Mouse (Mus musculus): ENCODE measurements around the gene Lbhd2. TPM values are rescaled to one million over a fixed set of nuclear protein-coding genes. Genes with fewer than 3 reads are reported as not detected.

The Lbhd2 gene
- total and polyA plus RNA-seq, 3 experiments, result not detected

- DNase-seq (ENCODE audit: low read depth, low spot score), result no peak
- no peaks in the 10 kb centered on the region for H3K9me3 ChIP-seq (replicated peaks; ENCODE audit: insufficient read depth, low read length)
- no peaks in the 10 kb centered on the region for H3K36me3 ChIP-seq (ENCODE audit: control insufficient read depth in 1 of 2, insufficient read depth in 2 of 2, low read length in 2 of 2)
- no peak overlapping the region for H3K27ac ChIP-seq (ENCODE audit: control insufficient read depth, low read depth, low read length)
- H3K9ac ChIP-seq (ENCODE audit: control insufficient read depth, low read depth, low read length, poor library complexity, severe bottlenecking), result no peak overlapping the region
- peaks cover 0 to 8% of the 10 kb centered on the region in 2 experiments; a peak in 2 of 4 replicates for H3K27me3 ChIP-seq (ENCODE audit: control insufficient read depth in 1 of 2, insufficient read depth in 2 of 2, low read length in 2 of 2)
- H3K4me1 ChIP-seq (ENCODE audit: control insufficient read depth in 1 of 2, insufficient read depth in 2 of 2, low read length in 2 of 2), result no peaks in the 10 kb centered on the region
- H3K4me3 ChIP-seq (ENCODE audit: control insufficient read depth in 1 of 2, insufficient read depth in 1 of 2, low read depth in 2 of 2, low read length in 2 of 2), result no peak overlapping the region
- TF ChIP-seq GATA1 (IDR thresholded peaks at IDR 0.05; ENCODE audit: low read depth, low read length) (no peak), JUND (IDR thresholded peaks at IDR 0.05; ENCODE audit: low read depth, low read length) (no peak), USF2 (IDR thresholded peaks at IDR 0.05; ENCODE audit: borderline replicate concordance in 1 of 2, insufficient read depth in 1 of 2, low read depth in 1 of 2, low read length in 2 of 2) (no peak), ETS1 (IDR thresholded peaks at IDR 0.05; ENCODE audit: low read depth, low read length) (no peak), SMC3 (IDR thresholded peaks at IDR 0.05; ENCODE audit: low read depth, low read length) (no peak), TBP (IDR thresholded peaks at IDR 0.05; ENCODE audit: low read depth, low read length) (no peak), TAL1 (IDR thresholded peaks at IDR 0.05; ENCODE audit: low read length) (no peak)
- no peaks in the 10 kb centered on the region for H3K79me2 ChIP-seq (ENCODE audit: control insufficient read depth, insufficient read depth, low read length, poor library complexity)
Measured at GRCm38 (mm10) chr12:111386642-111387120, 19.9 kb upstream of the Lbhd2 start.

GRCm38 (mm10) chr12:111387146-111387545 is 19.5 kb upstream of the Lbhd2 start:
- peaks cover 0 to 7% of the 10 kb centered on the region in 2 experiments; a peak in 2 of 4 replicates for H3K27me3 ChIP-seq (ENCODE audit: control insufficient read depth in 1 of 2, insufficient read depth in 2 of 2, low read length in 2 of 2)
- H3K9me3 ChIP-seq (replicated peaks; ENCODE audit: insufficient read depth, low read length), result no peaks in the 10 kb centered on the region
- no peak overlapping the region for H3K9ac ChIP-seq (ENCODE audit: control insufficient read depth, low read depth, low read length, poor library complexity, severe bottlenecking)
- DNase-seq (ENCODE audit: low read depth, low spot score), result no peak
- TF ChIP-seq GATA1 (IDR thresholded peaks at IDR 0.05; ENCODE audit: low read depth, low read length), result no peak
- H3K4me1 ChIP-seq (ENCODE audit: control insufficient read depth in 1 of 2, insufficient read depth in 2 of 2, low read length in 2 of 2), result no peaks in the 10 kb centered on the region
- H3K27ac ChIP-seq (ENCODE audit: control insufficient read depth, low read depth, low read length), result no peak overlapping the region
- H3K79me2 ChIP-seq (ENCODE audit: control insufficient read depth, insufficient read depth, low read length, poor library complexity), result no peaks in the 10 kb centered on the region
- no peak overlapping the region for H3K4me3 ChIP-seq (ENCODE audit: control insufficient read depth in 1 of 2, insufficient read depth in 1 of 2, low read depth in 2 of 2, low read length in 2 of 2)
- H3K36me3 ChIP-seq (ENCODE audit: control insufficient read depth in 1 of 2, insufficient read depth in 2 of 2, low read length in 2 of 2), result no peaks in the 10 kb centered on the region

- Histone ChIP-seq H3K4me3 (ENCODE audit: control insufficient read depth in 1 of 2, insufficient read depth in 1 of 2, low read depth in 2 of 2, low read length in 2 of 2) (no peak overlapping the region), H3K79me2 (ENCODE audit: control insufficient read depth, insufficient read depth, low read length, poor library complexity) (no peaks in the 10 kb centered on the region), H3K27ac (ENCODE audit: control insufficient read depth, low read depth, low read length) (no peak overlapping the region), H3K27me3 (ENCODE audit: control insufficient read depth in 1 of 2, insufficient read depth in 2 of 2, low read length in 2 of 2) (peaks cover 25 to 26% of the 10 kb centered on the region in 2 experiments), H3K4me1 (ENCODE audit: control insufficient read depth in 1 of 2, insufficient read depth in 2 of 2, low read length in 2 of 2) (no peaks in the 10 kb centered on the region), H3K9me3 (replicated peaks; ENCODE audit: insufficient read depth, low read length) (no peaks in the 10 kb centered on the region), H3K36me3 (ENCODE audit: control insufficient read depth in 1 of 2, insufficient read depth in 2 of 2, low read length in 2 of 2) (no peaks in the 10 kb centered on the region), H3K9ac (ENCODE audit: control insufficient read depth, low read depth, low read length, poor library complexity, severe bottlenecking) (no peak overlapping the region)
- TF ChIP-seq MXI1 (IDR thresholded peaks at IDR 0.05; ENCODE audit: low read depth, low read length), result no peak
- no peak for TF ChIP-seq ZNF384 (IDR thresholded peaks at IDR 0.05; ENCODE audit: low read depth, low read length)
- TF ChIP-seq RCOR1 (IDR thresholded peaks at IDR 0.05; ENCODE audit: low read depth, low read length), result no peak
- TF ChIP-seq ZC3H11A (IDR thresholded peaks at IDR 0.05; ENCODE audit: low read depth, low read length), result no peak
- TF ChIP-seq ZKSCAN1 (IDR thresholded peaks at IDR 0.05; ENCODE audit: low read depth, low read length), result no peak
- no peak for TF ChIP-seq HCFC1 (IDR thresholded peaks at IDR 0.05; ENCODE audit: low read depth, low read length)
- no peak for TF ChIP-seq POLR2AphosphoS2 (IDR thresholded peaks at IDR 0.05; ENCODE audit: low read length)
- TF ChIP-seq ZMIZ1 (IDR thresholded peaks at IDR 0.05; ENCODE audit: low read depth, low read length), result no peak
- no peak for TF ChIP-seq MYB (IDR thresholded peaks at IDR 0.05; ENCODE audit: low read depth, low read length)
- TF ChIP-seq TCF12 (IDR thresholded peaks at IDR 0.05; ENCODE audit: low read depth, low read length), result no peak
- no peak for TF ChIP-seq MEF2A (IDR thresholded peaks at IDR 0.05; ENCODE audit: extremely low read depth, insufficient replicate concordance, low read depth, low read length, poor library complexity, severe bottlenecking)
- no peak for TF ChIP-seq MYC (IDR thresholded peaks at IDR 0.05; ENCODE audit: low read depth, low read length)
- no peak for TF ChIP-seq GATA1 (IDR thresholded peaks at IDR 0.05; ENCODE audit: low read depth, low read length)
- TF ChIP-seq POLR2A (IDR thresholded peaks at IDR 0.05; ENCODE audit: control insufficient read depth in 1 of 2, insufficient read depth in 1 of 2, low read depth in 1 of 2, low read length in 2 of 2, poor library complexity in 1 of 2), result no peak
- TF ChIP-seq MAZ (IDR thresholded peaks at IDR 0.05; ENCODE audit: low read depth, low read length), result no peak
- DNase-seq (ENCODE audit: low read depth, low spot score), result no peak
Measured at GRCm38 (mm10) chr12:111394008-111394407, 12.6 kb upstream of the Lbhd2 start.

All from MEL (cell line).